Mouse (Mus musculus): ENCODE measurements around the gene Rsl24d1. TPM values are rescaled to one million over a fixed set of nuclear protein-coding genes. Genes with fewer than 3 reads are reported as not detected.
"Not testable (repeated sequence)": the region's sequence is repeated elsewhere in the genome, so short reads cannot be mapped to it uniquely, and the experiment has no call there.

Gene Rsl24d1
- polyA plus RNA-seq, 1 experiment from 2014 or later = 157 TPM

- Histone ChIP-seq H3K4me1 (peaks cover 10% of the 10 kb centered on the region), H3K9me3 (no peaks in the 10 kb centered on the region), H3K27ac (no peak overlapping the region), H3K4me3 (no peak overlapping the region), H3K36me3 (replicated peaks) (no peaks in the 10 kb centered on the region), H3K27me3 (ENCODE audit: poor library complexity, severe bottlenecking) (peaks cover 56% of the 10 kb centered on the region)
- no peak for DNase-seq (ENCODE audit: extremely low spot score, low spot score)
- WGBS = 73% methylated on average over 1 of the region's 1 CpGs
Observed at GRCm38 (mm10) chr9:73105141-73105540, 8.1 kb upstream of the Rsl24d1 start.

- no peak for DNase-seq (ENCODE audit: extremely low spot score, low spot score)
- Histone ChIP-seq H3K4me1 (peaks cover 10% of the 10 kb centered on the region), H3K27me3 (ENCODE audit: poor library complexity, severe bottlenecking) (peaks cover 56% of the 10 kb centered on the region), H3K4me3 (no peak overlapping the region), H3K9me3 (no peaks in the 10 kb centered on the region), H3K36me3 (replicated peaks) (no peaks in the 10 kb centered on the region), H3K27ac (no peak overlapping the region)
Observed at GRCm38 (mm10) chr9:73105771-73106170, 7.5 kb upstream of the Rsl24d1 start.

GRCm38 (mm10) chr9:73116704-73117103 lies 3.5 kb downstream of the Rsl24d1 start:
- H3K27ac ChIP-seq; DNase-seq (ENCODE audit: extremely low spot score, low spot score); H3K9me3 ChIP-seq; H3K4me3 ChIP-seq; H3K27me3 ChIP-seq (ENCODE audit: poor library complexity, severe bottlenecking): not testable (repeated sequence)
- WGBS = 92% methylated on average over 5 of the region's 6 CpGs
- H3K36me3 ChIP-seq (replicated peaks) = peaks cover 67% of the 10 kb centered on the region
- H3K4me1 ChIP-seq = peaks cover 22% of the 10 kb centered on the region

- no peak for DNase-seq (ENCODE audit: extremely low spot score, low spot score)
- Histone ChIP-seq H3K4me3 (no peak overlapping the region), H3K36me3 (replicated peaks) (peaks cover 77% of the 10 kb centered on the region), H3K4me1 (peaks cover 15% of the 10 kb centered on the region), H3K27ac (no peak overlapping the region), H3K27me3 (ENCODE audit: poor library complexity, severe bottlenecking) (no peaks in the 10 kb centered on the region), H3K9me3 (no peaks in the 10 kb centered on the region)
- WGBS = 95% methylated on average over 4 of the region's 4 CpGs
Observed at GRCm38 (mm10) chr9:73118012-73118411, 4.8 kb downstream of the Rsl24d1 start.

- Histone ChIP-seq H3K4me3 (no peak overlapping the region), H3K9me3 (no peaks in the 10 kb centered on the region), H3K27me3 (ENCODE audit: poor library complexity, severe bottlenecking) (no peaks in the 10 kb centered on the region), H3K27ac (no peak overlapping the region), H3K4me1 (0 out of 2 replicates have a peak, but pooled peaks cover 6% of the 10 kb centered on the region), H3K36me3 (replicated peaks) (peaks cover 95% of the 10 kb centered on the region)
- WGBS = 82% methylated on average over 8 of the region's 8 CpGs
- DNase-seq (ENCODE audit: extremely low spot score, low spot score) = no peak
Observed at GRCm38 (mm10) chr9:73121735-73122134, 8.5 kb downstream of the Rsl24d1 start.

- DNase-seq (ENCODE audit: extremely low spot score, low spot score) = no peak
- Histone ChIP-seq H3K4me3 (no peak overlapping the region), H3K27ac (no peak overlapping the region), H3K27me3 (ENCODE audit: poor library complexity, severe bottlenecking) (no peaks in the 10 kb centered on the region), H3K4me1 (0 out of 2 replicates have a peak, but pooled peaks cover 6% of the 10 kb centered on the region), H3K36me3 (replicated peaks) (peaks cover 96% of the 10 kb centered on the region), H3K9me3 (no peaks in the 10 kb centered on the region)
- 92% methylated on average over 8 of the region's 8 CpGs for WGBS
Observed at GRCm38 (mm10) chr9:73125043-73125570, 11.9 kb downstream of the Rsl24d1 start.

GRCm38 (mm10) chr9:73127457-73127856 lies 14.2 kb downstream of the Rsl24d1 start:
- Histone ChIP-seq H3K4me1 (no peaks in the 10 kb centered on the region), H3K4me3 (no peak overlapping the region), H3K27ac (no peak overlapping the region), H3K27me3 (ENCODE audit: poor library complexity, severe bottlenecking) (no peaks in the 10 kb centered on the region), H3K36me3 (replicated peaks) (peaks cover 75% of the 10 kb centered on the region), H3K9me3 (no peaks in the 10 kb centered on the region)
- DNase-seq (ENCODE audit: extremely low spot score, low spot score) = no peak
- 69% methylated on average over 2 of the region's 2 CpGs for WGBS

- Histone ChIP-seq H3K36me3 (replicated peaks) (peaks cover 55% of the 10 kb centered on the region), H3K9me3 (no peaks in the 10 kb centered on the region), H3K27ac (no peak overlapping the region), H3K4me1 (no peaks in the 10 kb centered on the region), H3K4me3 (no peak overlapping the region), H3K27me3 (ENCODE audit: poor library complexity, severe bottlenecking) (no peaks in the 10 kb centered on the region)
- no peak for DNase-seq (ENCODE audit: extremely low spot score, low spot score)
- WGBS = 85% methylated on average over 8 of the region's 8 CpGs
Observed at GRCm38 (mm10) chr9:73129875-73130274, 16.6 kb downstream of the Rsl24d1 start.

- 96% methylated on average over 4 of the region's 4 CpGs for WGBS
- DNase-seq (ENCODE audit: extremely low spot score, low spot score) = no peak
- H3K27ac ChIP-seq = no peak overlapping the region
- no peaks in the 10 kb centered on the region for H3K9me3 ChIP-seq
- no peak overlapping the region for H3K4me3 ChIP-seq
- H3K27me3 ChIP-seq (ENCODE audit: poor library complexity, severe bottlenecking) = no peaks in the 10 kb centered on the region
- peaks cover 48% of the 10 kb centered on the region for H3K36me3 ChIP-seq (replicated peaks)
- no peaks in the 10 kb centered on the region for H3K4me1 ChIP-seq
Observed at GRCm38 (mm10) chr9:73130529-73130928, 17.3 kb downstream of the Rsl24d1 start.

- 78% methylated on average over 11 of the region's 11 CpGs for WGBS
- H3K9me3 ChIP-seq = no peaks in the 10 kb centered on the region
- H3K36me3 ChIP-seq (replicated peaks) = 0 out of 2 replicates have a peak, but pooled peaks cover 3% of the 10 kb centered on the region
- H3K4me1 ChIP-seq = no peaks in the 10 kb centered on the region
- no peak overlapping the region for H3K4me3 ChIP-seq
- no peak for DNase-seq (ENCODE audit: extremely low spot score, low spot score)
- no peaks in the 10 kb centered on the region for H3K27me3 ChIP-seq (ENCODE audit: poor library complexity, severe bottlenecking)
- H3K27ac ChIP-seq = no peak overlapping the region
Observed at GRCm38 (mm10) chr9:73137341-73137886, 24.2 kb downstream of the Rsl24d1 start.

- no peaks in the 10 kb centered on the region for H3K36me3 ChIP-seq (replicated peaks)
- no peaks in the 10 kb centered on the region for H3K27me3 ChIP-seq (ENCODE audit: poor library complexity, severe bottlenecking)
- DNase-seq (ENCODE audit: extremely low spot score, low spot score) = no peak
- WGBS = 57% methylated on average over 9 of the region's 9 CpGs
- no peak overlapping the region for H3K27ac ChIP-seq
- no peaks in the 10 kb centered on the region for H3K9me3 ChIP-seq
- H3K4me1 ChIP-seq = no peaks in the 10 kb centered on the region
- H3K4me3 ChIP-seq = no peak overlapping the region
Observed at GRCm38 (mm10) chr9:73154347-73154746, 41.1 kb downstream of the Rsl24d1 start.

GRCm38 (mm10) chr9:73157968-73158367 lies 44.7 kb downstream of the Rsl24d1 start:
- 88% methylated on average over 4 of the region's 4 CpGs for WGBS

GRCm38 (mm10) chr9:73159265-73159664 lies 46.0 kb downstream of the Rsl24d1 start:
- Histone ChIP-seq H3K4me3 (no peak overlapping the region), H3K27me3 (ENCODE audit: poor library complexity, severe bottlenecking) (peaks cover 5% of the 10 kb centered on the region), H3K27ac (no peak overlapping the region), H3K9me3 (no peaks in the 10 kb centered on the region), H3K4me1 (no peaks in the 10 kb centered on the region), H3K36me3 (replicated peaks) (no peaks in the 10 kb centered on the region)
- DNase-seq (ENCODE audit: extremely low spot score, low spot score) = no peak
- WGBS = 50% methylated on average over 1 of the region's 1 CpGs

More at GRCm38 (mm10) chr9:73157968-73158367, 44.7 kb downstream of the Rsl24d1 start:
- H3K4me1 ChIP-seq = no peaks in the 10 kb centered on the region
- H3K27ac ChIP-seq = no peak overlapping the region
- no peaks in the 10 kb centered on the region for H3K9me3 ChIP-seq
- no peak overlapping the region for H3K4me3 ChIP-seq
- no peaks in the 10 kb centered on the region for H3K27me3 ChIP-seq (ENCODE audit: poor library complexity, severe bottlenecking)
- no peaks in the 10 kb centered on the region for H3K36me3 ChIP-seq (replicated peaks)
- DNase-seq (ENCODE audit: extremely low spot score, low spot score) = no peak
